ENCODE assay signal across 8 mouse cellular contexts in the genomic region with DNA sequence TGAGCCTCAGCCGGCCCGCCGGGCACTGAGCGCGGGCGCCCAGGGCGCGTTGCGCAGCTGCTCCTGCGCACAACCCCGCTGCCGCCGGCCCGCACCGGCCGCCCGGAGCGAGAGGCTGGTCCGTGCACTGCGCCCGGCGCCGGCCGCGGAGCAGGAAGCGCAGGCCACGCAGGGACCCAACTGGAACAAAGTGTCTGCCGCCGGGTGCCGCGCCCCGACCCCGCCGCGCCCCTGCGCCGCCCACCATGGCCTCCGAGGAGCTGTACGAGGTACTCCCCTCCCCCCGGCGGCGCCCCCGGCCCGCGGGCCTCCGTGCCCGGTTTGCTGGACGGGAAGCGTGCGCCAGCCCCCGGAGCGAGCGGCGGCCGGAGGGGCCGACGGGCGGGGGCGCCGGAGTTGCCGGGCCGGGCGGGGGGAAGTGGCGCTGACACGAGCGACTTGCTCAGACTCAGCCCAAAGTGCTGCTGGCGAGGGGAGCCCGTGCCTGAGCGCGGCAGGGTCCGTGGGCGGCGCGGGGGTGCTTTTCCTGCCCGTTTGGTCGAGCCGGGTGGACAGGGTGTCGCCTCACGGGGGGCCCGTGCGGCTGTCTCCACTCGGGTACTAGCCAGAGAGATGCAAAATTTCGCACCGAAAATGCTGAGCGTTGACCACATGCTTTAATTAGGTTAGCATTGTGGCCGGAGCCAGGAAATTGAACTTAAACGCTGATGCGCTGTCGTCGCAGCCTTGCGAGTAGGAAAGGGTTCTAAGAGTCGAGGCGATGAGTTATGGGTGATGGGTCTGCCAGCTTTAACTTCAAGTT.
DNase-seq lines count a peak whose midpoint lies in the region; ATAC-seq and TF ChIP-seq lines count a peak whose summit lies in the region.

No protein-coding gene starts in this region.

- H3K9me3 ChIP-seq in neural tube, embryonic 11.5 days (ENCODE audit: control insufficient read depth, low read length): peaks cover 3% of the 10 kb centered on the region; the same call in 1 of the 2 replicates
- 0 out of 2 replicates have a peak, but pooled peaks cover 4% of the 10 kb centered on the region for H3K9me3 ChIP-seq in embryonic facial prominence, embryonic 12.5 days
- H3K9me3 ChIP-seq in midbrain, postnatal 0 days (ENCODE audit: low read length): peaks cover 10% of the 10 kb centered on the region; the same call in 1 of the 2 replicates

- H3K27me3 ChIP-seq in neural tube, embryonic 11.5 days (ENCODE audit: control insufficient read depth, insufficient read depth, low read length): peaks cover 17% of the 10 kb centered on the region
- H3K27me3 ChIP-seq in embryonic facial prominence, embryonic 12.5 days: peaks cover 28% of the 10 kb centered on the region
- H3K27me3 ChIP-seq in kidney, adult 2 months (replicated peaks; ENCODE audit: control insufficient read depth, insufficient read depth, low read length): no peaks in the 10 kb centered on the region
- peaks cover 8% of the 10 kb centered on the region; the same call in 1 of the 2 replicates for H3K27me3 ChIP-seq in midbrain, postnatal 0 days (ENCODE audit: insufficient read depth, low read length)
- H3K27me3 ChIP-seq in splenic B cell, adult 2 months (ENCODE audit: control insufficient read depth, insufficient read depth, low read length, poor library complexity, severe bottlenecking): no peaks in the 10 kb centered on the region

- ATAC-seq in neural tube, embryonic 11.5 days (ENCODE audit: insufficient read depth, low FRiP score, low TSS enrichment): peak; percentile 80
- ATAC-seq in embryonic facial prominence, embryonic 12.5 days (ENCODE audit: insufficient number of reproducible peaks, insufficient read depth, low FRiP score, low TSS enrichment): peak; percentile 77
- peak; percentile 77 for ATAC-seq in midbrain, postnatal 0 days (ENCODE audit: low FRiP score)

- peak overlapping the region; percentile 89 for H3K27ac ChIP-seq in neural tube, embryonic 11.5 days (ENCODE audit: low read depth, low read length)
- peak overlapping the region; percentile 87 for H3K27ac ChIP-seq in embryonic facial prominence, embryonic 12.5 days
- 0 out of 2 replicates have a peak overlapping the region, but pooled peaks have one; percentile 30 for H3K27ac ChIP-seq in kidney, adult 2 months (ENCODE audit: insufficient read depth, low read depth, low read length)
- H3K27ac ChIP-seq in midbrain, postnatal 0 days (ENCODE audit: low read depth, low read length): peak overlapping the region; percentile 38

- peaks cover 6% of the 10 kb centered on the region; the same call in 1 of the 2 replicates for H3K4me1 ChIP-seq in neural tube, embryonic 11.5 days (ENCODE audit: control insufficient read depth, insufficient read depth, low read length)
- peaks cover 10% of the 10 kb centered on the region for H3K4me1 ChIP-seq in embryonic facial prominence, embryonic 12.5 days
- no peaks in the 10 kb centered on the region; the same call in 1 of the 2 replicates for H3K4me1 ChIP-seq in kidney, adult 2 months (ENCODE audit: control insufficient read depth, insufficient read depth, low read length)
- peaks cover 7% of the 10 kb centered on the region for H3K4me1 ChIP-seq in midbrain, postnatal 0 days (ENCODE audit: insufficient read depth, low read length)

- no peak for TF ChIP-seq POLR2A in kidney, adult 2 months (IDR thresholded peaks at IDR 0.05; ENCODE audit: low read depth, low read length)

- DNase-seq in neural tube, embryonic 11.5 days (ENCODE audit: low spot score): peak; percentile 71
- no peak for DNase-seq in neural tube, embryonic 10.5 days (ENCODE audit: extremely low spot score, low spot score)
- peak; percentile 41 to 55 for DNase-seq in heart, adult 18-20 months
- DNase-seq in kidney, adult 2 months: peak; percentile 40
- peak; percentile 67 for DNase-seq in liver
- DNase-seq in midbrain, postnatal 0 days (ENCODE audit: low spot score): peak; percentile 31
- peak; percentile 59 for DNase-seq in splenic B cell, adult 2 months (ENCODE audit: low read depth, low spot score)

- under 1% methylated on average over 69 of the region's 93 CpGs for WGBS in neural tube, embryonic 11.5 days
- WGBS in embryonic facial prominence, embryonic 12.5 days: under 1% methylated on average over 57 of the region's 93 CpGs
- 1% methylated on average over 91 of the region's 93 CpGs for WGBS in kidney, adult 2 months
- WGBS in midbrain, postnatal 0 days: under 1% methylated on average over 52 of the region's 93 CpGs

- peak overlapping the region; percentile 88 for H3K4me3 ChIP-seq in neural tube, embryonic 11.5 days (ENCODE audit: low read depth, low read length)
- H3K4me3 ChIP-seq in embryonic facial prominence, embryonic 12.5 days: peak overlapping the region; percentile 92
- peak overlapping the region; percentile 92 for H3K4me3 ChIP-seq in kidney, adult 2 months (ENCODE audit: insufficient read depth, low read depth, low read length)
- peak overlapping the region; percentile 75 for H3K4me3 ChIP-seq in midbrain, postnatal 0 days (ENCODE audit: low read depth, low read length)

- H3K9ac ChIP-seq in neural tube, embryonic 11.5 days (ENCODE audit: low read length): peak overlapping the region; percentile 92
- peak overlapping the region; percentile 88 for H3K9ac ChIP-seq in embryonic facial prominence, embryonic 12.5 days
- peak overlapping the region; percentile 86 for H3K9ac ChIP-seq in midbrain, postnatal 0 days (replicated peaks; ENCODE audit: low read length, poor library complexity, severe bottlenecking)

- H3K36me3 ChIP-seq in neural tube, embryonic 11.5 days (ENCODE audit: control insufficient read depth, insufficient read depth, low read length): no peaks in the 10 kb centered on the region
- H3K36me3 ChIP-seq in embryonic facial prominence, embryonic 12.5 days: no peaks in the 10 kb centered on the region
- H3K36me3 ChIP-seq in kidney, adult 2 months (ENCODE audit: control insufficient read depth, insufficient read depth, low read length): no peaks in the 10 kb centered on the region
- H3K36me3 ChIP-seq in midbrain, postnatal 0 days (ENCODE audit: insufficient read depth, low read length): no peaks in the 10 kb centered on the region
- no peaks in the 10 kb centered on the region for H3K36me3 ChIP-seq in splenic B cell, adult 2 months (ENCODE audit: control insufficient read depth, insufficient read depth, low read length, poor library complexity, severe bottlenecking)

- H3K4me2 ChIP-seq in neural tube, embryonic 11.5 days (ENCODE audit: low read depth): peak overlapping the region; percentile 75
- H3K4me2 ChIP-seq in embryonic facial prominence, embryonic 12.5 days (replicated peaks): peak overlapping the region; percentile 52
- peak overlapping the region; percentile 93 for H3K4me2 ChIP-seq in midbrain, postnatal 0 days (ENCODE audit: low read depth, low read length, poor library complexity, severe bottlenecking)

- no peak for TF ChIP-seq CTCF in kidney, adult 2 months (conservative IDR thresholded peaks at IDR 0.05; ENCODE audit: insufficient read depth, insufficient read length, low read depth, low read length)
- TF ChIP-seq CTCF in midbrain, postnatal 0 days (IDR thresholded peaks at IDR 0.05): no peak

Comparison
In these comparisons a context has a peak if more than half of its experiments do, and no peak if none do; other contexts are left out.
1. H3K27ac ChIP-seq: peak in every context shown above with its lines; median percentile 89 in neural tube, embryonic 11.5 days; 87 in embryonic facial prominence, embryonic 12.5 days; 38 in midbrain, postnatal 0 days; 30 in kidney, adult 2 months.